9 mouse cellular contexts compared by ENCODE assay signal in genomic region chr7:99473638-99474407, GRCm38 (mm10). TPM values are rescaled to one million over a fixed set of nuclear protein-coding genes. Genes with fewer than 3 reads are reported as not detected.
A peak's percentile ranks its signal among the peaks of the same experiment; 100 is the strongest.
DNase-seq lines count a peak whose midpoint lies in the region; ATAC-seq and TF ChIP-seq lines count a peak whose summit lies in the region.
"Had no signal": no experiment of that assay in that cellular context is flagged by ENCODE, and none has a peak within 500 bp of the region (broad histone marks: within the 10 kb centered on the region; RNA-seq: fewer than 3 reads in every experiment).

No protein-coding gene starts in this region.

- no peaks in the 10 kb centered on the region for H3K4me1 ChIP-seq in midbrain, embryonic 11.5 days (ENCODE audit: control insufficient read depth, insufficient read depth, low read length)
- peaks cover 7% of the 10 kb centered on the region; the same call in 1 of the 2 replicates for H3K4me1 ChIP-seq in midbrain, embryonic 16.5 days (ENCODE audit: control insufficient read depth, insufficient read depth, low read length)
- H3K4me1 ChIP-seq in intestine, embryonic 16.5 days (ENCODE audit: control insufficient read depth, insufficient read depth, low read length): peaks cover 21% of the 10 kb centered on the region
- no peaks in the 10 kb centered on the region for H3K4me1 ChIP-seq in stomach, postnatal 0 days (replicated peaks; ENCODE audit: control insufficient read depth, insufficient read depth)

- TF ChIP-seq EP300 in stomach, postnatal 0 days (optimal IDR thresholded peaks at IDR 0.05): no peak

- peak overlapping the region; percentile 75 for H3K27ac ChIP-seq in midbrain, embryonic 11.5 days (ENCODE audit: low read depth, low read length)
- H3K27ac ChIP-seq in midbrain, embryonic 16.5 days (ENCODE audit: low read length): no peak overlapping the region; the same call in 1 of the 2 replicates
- H3K27ac ChIP-seq in intestine, embryonic 16.5 days (ENCODE audit: low read length): no peak overlapping the region
- no peak overlapping the region for H3K27ac ChIP-seq in stomach, postnatal 0 days (replicated peaks)

- H3K4me3 ChIP-seq in midbrain, embryonic 11.5 days (ENCODE audit: low read depth, low read length): no peak overlapping the region
- no peak overlapping the region for H3K4me3 ChIP-seq in midbrain, embryonic 16.5 days (ENCODE audit: low read depth, low read length)
- no peak overlapping the region for H3K4me3 ChIP-seq in intestine, embryonic 16.5 days (ENCODE audit: low read length)
- no peak overlapping the region for H3K4me3 ChIP-seq in stomach, postnatal 0 days (ENCODE audit: low read depth, low read length)

- WGBS in midbrain, embryonic 11.5 days: 84% methylated on average over 14 of the region's 14 CpGs
- 86% methylated on average over 14 of the region's 14 CpGs for WGBS in midbrain, embryonic 16.5 days
- 76% methylated on average over 14 of the region's 14 CpGs for WGBS in intestine, embryonic 16.5 days
- 68% methylated on average over 14 of the region's 14 CpGs for WGBS in stomach, postnatal 0 days

- no peaks in the 10 kb centered on the region for H3K9me3 ChIP-seq in midbrain, embryonic 11.5 days (ENCODE audit: control insufficient read depth, low read length)
- H3K9me3 ChIP-seq in midbrain, embryonic 16.5 days (replicated peaks; ENCODE audit: control insufficient read depth, low read length, poor library complexity, severe bottlenecking): no peaks in the 10 kb centered on the region
- no peaks in the 10 kb centered on the region for H3K9me3 ChIP-seq in intestine, embryonic 16.5 days (ENCODE audit: control insufficient read depth, low read length)
- H3K9me3 ChIP-seq in stomach, postnatal 0 days (ENCODE audit: control insufficient read depth, low read length): no peaks in the 10 kb centered on the region

- H3K4me2 ChIP-seq in midbrain, embryonic 11.5 days: no peak overlapping the region
- H3K4me2 ChIP-seq in midbrain, embryonic 16.5 days (ENCODE audit: low read length): no peak overlapping the region
- no peak overlapping the region for H3K4me2 ChIP-seq in intestine, embryonic 16.5 days (ENCODE audit: low read depth, low read length)
- no peak overlapping the region for H3K4me2 ChIP-seq in stomach, postnatal 0 days (replicated peaks; ENCODE audit: low read depth)

- no peak for TF ChIP-seq CTCF in stomach, postnatal 0 days (IDR thresholded peaks at IDR 0.05; ENCODE audit: low read depth)

- peaks cover 22% of the 10 kb centered on the region for H3K36me3 ChIP-seq in midbrain, embryonic 11.5 days (ENCODE audit: control insufficient read depth, insufficient read depth, low read length)
- H3K36me3 ChIP-seq in midbrain, embryonic 16.5 days (ENCODE audit: control insufficient read depth, insufficient read depth, low read length): peaks cover 18% of the 10 kb centered on the region
- H3K36me3 ChIP-seq in intestine, embryonic 16.5 days (ENCODE audit: control insufficient read depth, insufficient read depth, low read length): peaks cover 13% of the 10 kb centered on the region
- H3K36me3 ChIP-seq in stomach, postnatal 0 days (ENCODE audit: control insufficient read depth, insufficient read depth, low read length): peaks cover 7% of the 10 kb centered on the region

- ATAC-seq in cerebellum, adult (ENCODE audit: insufficient number of reproducible peaks, low FRiP score, low TSS enrichment): no peak
- ATAC-seq in midbrain, embryonic 11.5 days (ENCODE audit: low FRiP score): no peak
- ATAC-seq in midbrain, embryonic 16.5 days: no peak
- peak; percentile 6; the same call in 1 of the 2 replicates for ATAC-seq in intestine, embryonic 16.5 days
- peak; percentile 45 for ATAC-seq in stomach, postnatal 0 days (ENCODE audit: low FRiP score, low TSS enrichment)
- no peak for ATAC-seq in monocyte, adult 5-6 weeks (replicated peaks; ENCODE audit: insufficient number of reproducible peaks, low FRiP score, low TSS enrichment, poor library complexity, severe bottlenecking)

- peak; percentile 68 to 71 for DNase-seq in cerebellum, postnatal 10 days
- no peak for DNase-seq in midbrain, embryonic 11.5 days (ENCODE audit: low spot score, missing footprints)
- peak; percentile 62 for DNase-seq in stomach, postnatal 0 days (ENCODE audit: low spot score)
- DNase-seq in thymus, adult 18-20 months: no peak
- DNase-seq: embryo, embryonic 11 days had no signal

- no peak overlapping the region for H3K9ac ChIP-seq in midbrain, embryonic 11.5 days (ENCODE audit: low read length)
- no peak overlapping the region for H3K9ac ChIP-seq in midbrain, embryonic 16.5 days (ENCODE audit: low read depth, low read length)
- H3K9ac ChIP-seq in intestine, embryonic 16.5 days (ENCODE audit: low read depth, low read length): no peak overlapping the region
- no peak overlapping the region for H3K9ac ChIP-seq in stomach, postnatal 0 days (ENCODE audit: low read length)

- H3K27me3 ChIP-seq in midbrain, embryonic 11.5 days (ENCODE audit: control insufficient read depth, insufficient read depth, low read length): peaks cover 7% of the 10 kb centered on the region
- H3K27me3 ChIP-seq in midbrain, embryonic 16.5 days (ENCODE audit: control insufficient read depth, insufficient read depth, low read depth, low read length): no peaks in the 10 kb centered on the region
- H3K27me3 ChIP-seq in intestine, embryonic 16.5 days (replicated peaks; ENCODE audit: control insufficient read depth, insufficient read depth, low read length): no peaks in the 10 kb centered on the region
- no peaks in the 10 kb centered on the region for H3K27me3 ChIP-seq in stomach, postnatal 0 days (ENCODE audit: control insufficient read depth, insufficient read depth, low read length)

RNA-seq across cellular contexts. Expression of gene Klhl35, which starts 8.0 kb away (rescaled TPM):
- polyA plus RNA-seq in midbrain, embryonic 11.5 days (2014; fragmentation: Nextera tagmentation; extraction: Ambion mirVana): 22.5 and 22.9 TPM in 2 replicates
- polyA plus RNA-seq in midbrain, embryonic 16.5 days (2015; fragmentation: Nextera tagmentation; extraction: Ambion mirVana): 2.5 and 2.9 TPM in 2 replicates
- 0.15 and 0.17 TPM in 2 replicates for polyA plus RNA-seq in intestine, embryonic 16.5 days (2015; fragmentation: Nextera tagmentation; extraction: Ambion mirVana)
- 0.97 and 1.3 TPM in 2 replicates for polyA plus RNA-seq in stomach, postnatal 0 days (2015; fragmentation: Nextera tagmentation; extraction: Ambion mirVana)
- total RNA-seq in monocyte, adult 5-6 weeks (2017): 0.49 to 1.6 TPM in 2 of 3 replicates, not detected in the other

RNA-seq across cellular contexts. Expression of gene Rps3, which starts 9.7 kb away (rescaled TPM):
- polyA plus RNA-seq in midbrain, embryonic 11.5 days (2014; fragmentation: Nextera tagmentation; extraction: Ambion mirVana): 716 and 724 TPM in 2 replicates
- 405 and 414 TPM in 2 replicates for polyA plus RNA-seq in midbrain, embryonic 16.5 days (2015; fragmentation: Nextera tagmentation; extraction: Ambion mirVana)
- 775 and 816 TPM in 2 replicates for polyA plus RNA-seq in intestine, embryonic 16.5 days (2015; fragmentation: Nextera tagmentation; extraction: Ambion mirVana)
- 688 and 733 TPM in 2 replicates for polyA plus RNA-seq in stomach, postnatal 0 days (2015; fragmentation: Nextera tagmentation; extraction: Ambion mirVana)
- 1,253 to 1,571 TPM (median 1,557 TPM) in 3 replicates for total RNA-seq in monocyte, adult 5-6 weeks (2017)

Comparison
In these comparisons a context has a peak if more than half of its experiments do, and no peak if none do; other contexts are left out.
1. DNase-seq: peak in cerebellum, postnatal 10 days (2 of 2) and stomach, postnatal 0 days (single experiment); none in midbrain, embryonic 11.5 days (single experiment) and thymus, adult 18-20 months (0 of 2).
2. ATAC-seq: peak in intestine, embryonic 16.5 days (single experiment) and stomach, postnatal 0 days (single experiment); none in cerebellum, adult (single experiment), midbrain, embryonic 11.5 days (single experiment), midbrain, embryonic 16.5 days (single experiment) and monocyte, adult 5-6 weeks (single experiment).